Mouse (Mus musculus) stomach, postnatal 0 days (tissue): ENCODE data around the gene Iqsec2.

Source experiments
- CTCF ChIP-seq: IDR thresholded peaks from 2 replicates; pipeline ENCODE4 v1.5.1; 2016; ENCODE audit warnings: antibody characterized with exemption, low read depth, mild to moderate bottlenecking, moderate library complexity
- EP300 ChIP-seq: optimal IDR thresholded peaks from 2 replicates; pipeline ENCODE3; 2016; ENCODE audit warnings: antibody characterized with exemption

DNA sequence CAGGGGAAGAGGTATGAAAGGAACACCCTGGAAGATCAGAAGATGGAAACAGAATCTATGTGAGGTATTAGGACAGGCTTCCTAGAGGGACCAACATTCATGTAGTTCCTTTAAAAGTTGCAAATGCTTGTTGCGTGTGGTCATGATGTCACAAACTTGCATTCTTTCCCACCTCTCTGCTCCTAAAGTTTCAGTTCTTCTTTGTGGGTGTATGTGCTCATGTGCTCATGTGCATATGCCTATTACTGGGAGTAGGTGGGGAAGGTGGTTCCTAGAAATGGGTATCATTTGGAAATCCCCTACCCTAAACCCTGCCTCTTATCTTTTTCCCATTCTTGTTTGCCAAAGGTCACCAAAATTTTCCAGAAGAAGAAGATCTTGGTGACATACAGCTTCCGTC lies 74.5 kb downstream of the Iqsec2 start:
- TF ChIP-seq CTCF (no peak), EP300 (no peak)
